Mouse (Mus musculus) cerebellum, postnatal 4 days (tissue): ENCODE data around the gene Leap2.
"Not testable (repeated sequence)": the region's sequence is repeated elsewhere in the genome, so short reads cannot be mapped to it uniquely, and the experiment has no call there.

Experiments used
- DNase-seq, 2 experiments: peaks; one replicate each; pipeline ENCODE4 v3.0.0; 2022; ENCODE audit warnings: low spot score in 2 of 2, mixed read lengths in 1 of 2

The Leap2 gene

GRCm38 (mm10) chr11:53441921-53442320 is 19.0 kb upstream of the Leap2 start:
- no peak for DNase-seq

GRCm38 (mm10) chr11:53436338-53436737 is 13.4 kb upstream of the Leap2 start:
- no peak for DNase-seq

- no peak for DNase-seq
Observed at GRCm38 (mm10) chr11:53435504-53435903, 12.5 kb upstream of the Leap2 start.

- DNase-seq, result no peak
Observed at GRCm38 (mm10) chr11:53433057-53433456, 10.1 kb upstream of the Leap2 start.

GRCm38 (mm10) chr11:53431347-53432056 is 8.5 kb upstream of the Leap2 start:
- DNase-seq, result no peak

- DNase-seq, result peak; percentile 83 to 96
Observed at GRCm38 (mm10) chr11:53430670-53431346, 7.8 kb upstream of the Leap2 start, which contains the start of the genes Uqcrq and Gdf9. Gene Uqcrq (minus strand): TSS chr11:53430831. Gene Gdf9 (plus strand): TSS chr11:53431023.

GRCm38 (mm10) chr11:53430300-53430669 is 7.3 kb upstream of the Leap2 start:
- no peak for DNase-seq

GRCm38 (mm10) chr11:53429182-53429581 is 6.2 kb upstream of the Leap2 start:
- DNase-seq, result no peak

GRCm38 (mm10) chr11:53428716-53429057 is 5.7 kb upstream of the Leap2 start:
- no peak for DNase-seq

- no peak for DNase-seq
Observed at GRCm38 (mm10) chr11:53427993-53428715, 5.2 kb upstream of the Leap2 start.

- not testable (repeated sequence) for DNase-seq
Observed at GRCm38 (mm10) chr11:53426914-53427313, 3.9 kb upstream of the Leap2 start.

GRCm38 (mm10) chr11:53425711-53426255 is 2.8 kb upstream of the Leap2 start:
- DNase-seq, result no peak

GRCm38 (mm10) chr11:53425251-53425650 is 2.3 kb upstream of the Leap2 start:
- DNase-seq, result no peak

- DNase-seq, result no peak
Observed at GRCm38 (mm10) chr11:53424826-53425225, 1.9 kb upstream of the Leap2 start.

GRCm38 (mm10) chr11:53418048-53418447 is 4.9 kb downstream of the Leap2 start:
- DNase-seq, result no peak

- no peak for DNase-seq
Observed at GRCm38 (mm10) chr11:53413871-53414270, 9.1 kb downstream of the Leap2 start.

- no peak for DNase-seq
Observed at GRCm38 (mm10) chr11:53411738-53412137, 11.2 kb downstream of the Leap2 start.

GRCm38 (mm10) chr11:53403638-53404037 is 19.3 kb downstream of the Leap2 start:
- no peak for DNase-seq

GRCm38 (mm10) chr11:53393856-53394255 is 29.1 kb downstream of the Leap2 start:
- DNase-seq, result no peak

- DNase-seq, result no peak
Observed at GRCm38 (mm10) chr11:53383758-53384428, 39.1 kb downstream of the Leap2 start.

- DNase-seq, result no peak
Observed at GRCm38 (mm10) chr11:53378918-53379317, 44.1 kb downstream of the Leap2 start.
